Mouse (Mus musculus): Measurements from ENCODE around the gene Tmem245. TPM values are rescaled to one million over a fixed set of nuclear protein-coding genes. Genes with fewer than 3 reads are reported as not detected.

The Tmem245 gene
- polyA plus RNA-seq, 1 experiment, result 11.0 TPM

GRCm38 (mm10) chr4:56861551-56861950 is 85.7 kb downstream of the Tmem245 start:
- no peaks in the 10 kb centered on the region for H3K27me3 ChIP-seq (ENCODE audit: control insufficient read depth, insufficient read depth, low read length)
- no peak overlapping the region for H3K27ac ChIP-seq (ENCODE audit: insufficient read depth, low read length)
- 97% methylated on average over 4 of the region's 4 CpGs for WGBS
- TF ChIP-seq POLR2A (IDR thresholded peaks at IDR 0.05; ENCODE audit: borderline replicate concordance, insufficient read depth, low read length) (no peak), CTCF (IDR thresholded peaks at IDR 0.05; ENCODE audit: borderline replicate concordance, insufficient read depth, low read depth, low read length) (no peak)
- peaks cover 15% of the 10 kb centered on the region for H3K4me1 ChIP-seq (ENCODE audit: control insufficient read depth, insufficient read depth, low read length)
- DNase-seq, result no peak
- H3K4me3 ChIP-seq (replicated peaks; ENCODE audit: insufficient read depth, low read depth, low read length), result no peak overlapping the region

GRCm38 (mm10) chr4:56858733-56859132 is 88.5 kb downstream of the Tmem245 start:
- Histone ChIP-seq H3K4me1 (ENCODE audit: control insufficient read depth, insufficient read depth, low read length) (peaks cover 13% of the 10 kb centered on the region), H3K27me3 (ENCODE audit: control insufficient read depth, insufficient read depth, low read length) (no peaks in the 10 kb centered on the region), H3K27ac (ENCODE audit: insufficient read depth, low read length) (no peak overlapping the region), H3K4me3 (replicated peaks; ENCODE audit: insufficient read depth, low read depth, low read length) (no peak overlapping the region)
- WGBS, result 81% methylated on average over 9 of the region's 9 CpGs
- no peak for TF ChIP-seq POLR2A (IDR thresholded peaks at IDR 0.05; ENCODE audit: borderline replicate concordance, insufficient read depth, low read length)
- no peak for TF ChIP-seq CTCF (IDR thresholded peaks at IDR 0.05; ENCODE audit: borderline replicate concordance, insufficient read depth, low read depth, low read length)
- DNase-seq, result no peak

DNA sequence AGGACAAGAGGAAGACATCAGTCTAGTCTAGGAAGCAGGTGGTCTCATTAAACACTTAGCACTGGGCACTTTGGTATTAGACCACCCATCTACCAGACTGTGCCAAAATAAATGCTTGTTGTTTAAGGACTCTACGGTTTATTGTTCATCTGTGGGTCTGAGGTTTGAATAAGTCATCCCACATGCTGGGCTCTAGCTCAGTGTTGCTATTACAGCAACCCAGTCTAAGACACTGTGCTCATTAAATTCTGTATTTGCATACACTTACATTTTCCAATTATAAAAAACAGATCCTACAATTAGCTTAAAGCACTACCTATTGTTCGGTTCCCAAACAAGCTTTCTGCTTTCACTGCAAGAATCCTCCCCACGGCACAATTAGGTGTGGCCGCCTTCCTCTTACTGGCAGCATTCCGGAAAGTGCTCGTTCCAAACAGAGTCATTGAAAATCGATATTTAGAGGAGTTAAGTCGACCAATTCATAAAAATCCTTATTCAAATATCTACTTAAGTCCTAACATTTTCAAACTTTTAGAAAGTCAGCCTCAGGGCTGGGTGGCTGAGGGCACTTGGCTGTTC is 90.8 kb downstream of the Tmem245 start:
- no peak for DNase-seq
- 87% methylated on average over 8 of the region's 8 CpGs for whole genome bisulfite sequencing
- Histone ChIP-seq H3K4me1 (ENCODE audit: control insufficient read depth, insufficient read depth, low read length) (no peaks in the 10 kb centered on the region), H3K27me3 (ENCODE audit: control insufficient read depth, insufficient read depth, low read length) (no peaks in the 10 kb centered on the region), H3K4me3 (replicated peaks; ENCODE audit: insufficient read depth, low read depth, low read length) (no peak overlapping the region), H3K27ac (ENCODE audit: insufficient read depth, low read length) (no peak overlapping the region)
- TF ChIP-seq POLR2A (IDR thresholded peaks at IDR 0.05; ENCODE audit: borderline replicate concordance, insufficient read depth, low read length) (no peak), CTCF (IDR thresholded peaks at IDR 0.05; ENCODE audit: borderline replicate concordance, insufficient read depth, low read depth, low read length) (no peak)

DNA sequence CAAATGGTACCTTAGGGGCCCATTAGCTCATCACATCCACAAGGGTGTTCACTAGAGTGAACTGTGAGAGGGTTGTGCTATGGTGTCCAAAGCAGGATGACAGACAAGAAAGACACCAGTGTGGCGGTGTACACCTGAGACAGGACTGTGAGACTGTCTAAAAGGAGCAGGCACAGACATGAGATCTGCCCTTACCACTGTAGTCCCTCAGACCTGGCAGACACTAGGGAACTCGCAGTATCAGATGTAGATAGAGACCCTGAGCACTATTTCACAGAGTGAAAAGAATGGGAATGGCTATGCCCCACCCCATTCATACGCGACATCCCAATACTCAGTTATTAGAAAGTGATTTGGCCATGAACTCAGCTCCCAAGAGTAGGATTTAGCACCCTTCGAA is 91.3 kb downstream of the Tmem245 start:
- DNase-seq, result no peak
- no peaks in the 10 kb centered on the region for H3K4me1 ChIP-seq (ENCODE audit: control insufficient read depth, insufficient read depth, low read length)
- TF ChIP-seq POLR2A (IDR thresholded peaks at IDR 0.05; ENCODE audit: borderline replicate concordance, insufficient read depth, low read length) (no peak), CTCF (IDR thresholded peaks at IDR 0.05; ENCODE audit: borderline replicate concordance, insufficient read depth, low read depth, low read length) (no peak)
- no peak overlapping the region for H3K4me3 ChIP-seq (replicated peaks; ENCODE audit: insufficient read depth, low read depth, low read length)
- H3K27me3 ChIP-seq (ENCODE audit: control insufficient read depth, insufficient read depth, low read length), result no peaks in the 10 kb centered on the region
- H3K27ac ChIP-seq (ENCODE audit: insufficient read depth, low read length), result no peak overlapping the region
- 94% methylated on average over 5 of the region's 5 CpGs for WGBS

- H3K4me1 ChIP-seq (ENCODE audit: control insufficient read depth, insufficient read depth, low read length), result peaks cover 4% of the 10 kb centered on the region; the same call in 1 of the 2 replicates
- no peak overlapping the region for H3K27ac ChIP-seq (ENCODE audit: insufficient read depth, low read length)
- no peaks in the 10 kb centered on the region for H3K27me3 ChIP-seq (ENCODE audit: control insufficient read depth, insufficient read depth, low read length)
- H3K4me3 ChIP-seq (replicated peaks; ENCODE audit: insufficient read depth, low read depth, low read length), result no peak overlapping the region
- peak; percentile 20 to 25 for DNase-seq
- TF ChIP-seq CTCF (IDR thresholded peaks at IDR 0.05; ENCODE audit: borderline replicate concordance, insufficient read depth, low read depth, low read length) (no peak), POLR2A (IDR thresholded peaks at IDR 0.05; ENCODE audit: borderline replicate concordance, insufficient read depth, low read length) (no peak)
- WGBS, result 6% methylated on average over 6 of the region's 6 CpGs
Observed at GRCm38 (mm10) chr4:56850724-56851123, 96.5 kb downstream of the Tmem245 start.

DNA sequence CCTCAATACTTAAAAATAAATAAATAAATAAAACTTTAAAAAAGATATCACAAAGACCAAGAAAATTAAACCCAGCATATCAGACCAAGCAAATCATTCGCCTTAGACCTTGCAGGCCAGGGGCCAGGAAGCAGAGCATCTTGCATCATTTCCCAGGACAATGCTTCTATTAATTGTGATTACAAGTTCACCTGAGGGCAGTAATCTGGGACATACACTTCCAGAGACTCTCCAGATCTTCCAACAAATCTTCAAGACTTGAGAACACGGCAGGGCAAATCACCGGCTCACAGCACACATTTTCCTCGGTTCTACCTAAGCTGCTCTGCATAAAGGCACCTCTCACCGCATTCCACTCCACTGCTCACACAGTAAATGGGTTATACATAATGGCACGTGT is 99.2 kb downstream of the Tmem245 start:
- H3K4me1 ChIP-seq (ENCODE audit: control insufficient read depth, insufficient read depth, low read length), result peaks cover 4% of the 10 kb centered on the region; the same call in 1 of the 2 replicates
- WGBS, result 82% methylated on average over 6 of the region's 6 CpGs
- no peak overlapping the region for H3K27ac ChIP-seq (ENCODE audit: insufficient read depth, low read length)
- DNase-seq, result no peak
- H3K4me3 ChIP-seq (replicated peaks; ENCODE audit: insufficient read depth, low read depth, low read length), result no peak overlapping the region
- TF ChIP-seq POLR2A (IDR thresholded peaks at IDR 0.05; ENCODE audit: borderline replicate concordance, insufficient read depth, low read length) (no peak), CTCF (IDR thresholded peaks at IDR 0.05; ENCODE audit: borderline replicate concordance, insufficient read depth, low read depth, low read length) (no peak)
- H3K27me3 ChIP-seq (ENCODE audit: control insufficient read depth, insufficient read depth, low read length), result no peaks in the 10 kb centered on the region

- no peak for TF ChIP-seq CTCF (IDR thresholded peaks at IDR 0.05; ENCODE audit: borderline replicate concordance, insufficient read depth, low read depth, low read length)
- TF ChIP-seq POLR2A (IDR thresholded peaks at IDR 0.05; ENCODE audit: borderline replicate concordance, insufficient read depth, low read length), result no peak
Observed at GRCm38 (mm10) chr4:56847400-56847799, 99.8 kb downstream of the Tmem245 start.

DNA sequence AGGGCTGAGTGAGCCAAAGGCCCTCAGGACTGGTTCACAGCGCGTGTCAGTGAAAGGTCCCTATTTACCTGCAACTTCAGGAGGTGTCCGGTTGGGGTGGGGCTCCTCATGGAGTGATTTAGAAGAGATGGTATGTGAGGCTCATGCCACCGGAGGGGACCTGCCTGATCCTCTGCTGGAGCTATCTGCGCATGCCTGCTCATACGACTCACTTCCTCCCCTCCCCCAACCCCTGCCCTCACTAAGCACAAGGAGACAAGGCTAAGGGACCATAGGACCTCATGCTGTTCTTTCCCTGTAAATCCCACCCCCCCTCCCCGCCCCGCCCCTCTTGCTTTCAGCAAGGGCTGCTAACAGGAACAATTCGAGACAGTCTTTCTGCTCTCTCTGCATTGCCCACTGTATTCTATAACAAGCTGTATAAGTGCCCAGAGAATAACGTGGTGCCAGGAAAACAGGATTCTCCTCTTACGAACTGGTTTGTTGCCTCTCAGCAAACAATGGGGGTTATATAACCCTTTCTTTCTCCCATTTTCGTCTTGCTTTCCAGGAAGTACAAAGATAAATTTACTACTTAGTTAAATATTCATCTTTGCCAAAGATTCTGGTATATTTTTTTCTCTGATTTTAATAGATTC is 101.2 kb downstream of the Tmem245 start:
- WGBS, result 72% methylated on average over 12 of the region's 12 CpGs
- TF ChIP-seq CTCF (IDR thresholded peaks at IDR 0.05; ENCODE audit: borderline replicate concordance, insufficient read depth, low read depth, low read length), result no peak
- no peak for TF ChIP-seq POLR2A (IDR thresholded peaks at IDR 0.05; ENCODE audit: borderline replicate concordance, insufficient read depth, low read length)
- H3K27ac ChIP-seq (ENCODE audit: insufficient read depth, low read length), result no peak overlapping the region
- no peak overlapping the region for H3K4me3 ChIP-seq (replicated peaks; ENCODE audit: insufficient read depth, low read depth, low read length)
- no peak for DNase-seq
- H3K4me1 ChIP-seq (ENCODE audit: control insufficient read depth, insufficient read depth, low read length), result peaks cover 4% of the 10 kb centered on the region; the same call in 1 of the 2 replicates
- no peaks in the 10 kb centered on the region for H3K27me3 ChIP-seq (ENCODE audit: control insufficient read depth, insufficient read depth, low read length)

More at GRCm38 (mm10) chr4:56847400-56847799, 99.8 kb downstream of the Tmem245 start:
- no peak for DNase-seq
- no peak overlapping the region for H3K27ac ChIP-seq (ENCODE audit: insufficient read depth, low read length)
- H3K27me3 ChIP-seq (ENCODE audit: control insufficient read depth, insufficient read depth, low read length), result no peaks in the 10 kb centered on the region
- peaks cover 4% of the 10 kb centered on the region; the same call in 1 of the 2 replicates for H3K4me1 ChIP-seq (ENCODE audit: control insufficient read depth, insufficient read depth, low read length)
- WGBS, result 98% methylated on average over 3 of the region's 3 CpGs
- no peak overlapping the region for H3K4me3 ChIP-seq (replicated peaks; ENCODE audit: insufficient read depth, low read depth, low read length)
